Mouse (Mus musculus) naive thymus-derived CD4-positive, alpha-beta T cell, adult 2 months (primary cell): Measurements from ENCODE around the gene Scgb1b12.
"Not testable (repeated sequence)": the region's sequence is repeated elsewhere in the genome, so short reads cannot be mapped to it uniquely, and the experiment has no call there.

Experiments
- DNase-seq: peaks from one replicate; pipeline ENCODE4 v3.0.0-alpha.2; 2011; ENCODE audit warnings: low read depth

Gene Scgb1b12

DNA sequence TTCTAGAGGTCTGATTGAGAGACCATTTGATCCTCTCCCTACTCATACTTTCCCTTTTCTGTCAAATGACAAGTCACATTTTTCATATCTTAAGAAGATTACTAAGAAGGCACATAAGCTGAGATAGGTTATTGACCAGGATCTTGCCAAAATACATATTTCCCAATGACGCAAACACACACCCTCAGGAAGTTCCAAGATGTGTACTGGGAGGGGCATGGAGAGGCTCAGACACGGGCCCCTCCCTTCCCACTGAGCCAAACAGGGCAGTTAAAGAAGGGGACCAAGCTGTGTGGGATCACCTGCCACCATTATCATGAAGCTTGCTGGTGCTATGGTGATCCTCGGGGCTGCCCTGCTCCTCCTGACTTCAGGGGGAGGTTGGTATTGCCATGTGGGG, at the start of gene Scgb1b12:
Gene Scgb1b12 (plus strand): TSS at position 301 of the 400 bp plus-strand sequence.
- not testable (repeated sequence) for DNase-seq

DNA sequence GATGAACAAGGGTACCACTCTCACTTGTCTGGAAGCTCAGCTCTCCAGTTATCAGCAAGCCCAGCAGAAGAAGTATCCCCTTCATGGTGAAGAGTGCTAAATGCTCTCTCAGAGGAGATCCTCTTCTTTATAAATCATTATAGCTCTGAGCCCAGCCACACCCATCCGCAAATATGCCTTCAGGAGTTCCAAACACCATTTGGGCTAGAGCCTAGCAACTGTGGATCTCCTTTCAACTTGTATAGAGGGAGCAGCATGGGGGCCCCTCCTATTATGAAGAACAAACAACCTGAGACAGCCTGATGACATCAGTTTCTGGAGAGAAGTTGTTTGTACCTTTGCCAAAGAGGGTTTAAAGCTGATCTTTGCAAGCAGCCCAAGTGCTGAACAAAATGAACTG, 6.8 kb upstream of the Scgb1b12 start, which contains the start of gene Scgb2b12:
Gene Scgb2b12 (minus strand): TSS at position 101 of the 400 bp plus-strand sequence.
- DNase-seq: not testable (repeated sequence)
